Mouse (Mus musculus) limb, embryonic 11.5 days (tissue): ENCODE measurements around the gene Zfp408. TPM values are rescaled to one million over a fixed set of nuclear protein-coding genes. Genes with fewer than 3 reads are reported as not detected.
"Not testable (repeated sequence)": the region's sequence is repeated elsewhere in the genome, so short reads cannot be mapped to it uniquely, and the experiment has no call there.

Source experiments
- ATAC-seq: fragments of 200-750 bp; cut with Nextera tagmentation; 2 replicates; pipeline ENCODE4 v1.8.0; 2017; ENCODE audit warnings: low read depth; ENCODE audit not compliant: insufficient number of reproducible peaks, low FRiP score, low TSS enrichment
- DNase-seq: peaks from one replicate; pipeline ENCODE4 v3.0.0-alpha.2; 2015; ENCODE audit warnings: low spot score
- H3K27ac ChIP-seq: fragments of 300-500 bp; sonication (generic); replicated peaks from 2 replicates; pipeline ENCODE4 v1.5.1; 2014; ENCODE audit warnings: low read depth, mild to moderate bottlenecking, low read length
- H3K27me3 ChIP-seq: fragments of 300-500 bp; sonication (generic); 2 replicates; pipeline ENCODE4 v1.6.1; 2014; ENCODE audit warnings: mild to moderate bottlenecking, low read length, mixed read lengths; ENCODE audit not compliant: control insufficient read depth, insufficient read depth
- H3K36me3 ChIP-seq: fragments of 300-500 bp; sonication (generic); 2 replicates; pipeline ENCODE4 v1.6.1; 2014; ENCODE audit warnings: mild to moderate bottlenecking, low read length, moderate library complexity, mixed read lengths; ENCODE audit not compliant: control insufficient read depth, insufficient read depth
- H3K4me1 ChIP-seq: fragments of 300-500 bp; sonication (generic); 2 replicates; pipeline ENCODE4 v1.6.1; 2014; ENCODE audit warnings: low read length, mixed read lengths; ENCODE audit not compliant: control insufficient read depth, insufficient read depth
- H3K4me2 ChIP-seq: fragments of 300-500 bp; sonication (generic); 2 replicates; pipeline ENCODE4 v1.6.1; 2014; ENCODE audit warnings: low read depth, mild to moderate bottlenecking, moderate library complexity; ENCODE audit not compliant: severe bottlenecking
- H3K4me3 ChIP-seq: fragments of 300-500 bp; sonication (generic); 2 replicates; pipeline ENCODE4 v1.5.1; 2014; ENCODE audit warnings: low read depth, low read length
- H3K9ac ChIP-seq: fragments of 300-500 bp; sonication (generic); 2 replicates; pipeline ENCODE4 v1.6.1; 2014; ENCODE audit warnings: mild to moderate bottlenecking, low read length
- H3K9me3 ChIP-seq: fragments of 300-500 bp; sonication (generic); 2 replicates; pipeline ENCODE4 v1.6.1; 2016; ENCODE audit warnings: low read length; ENCODE audit not compliant: control insufficient read depth
- WGBS: fragments of 180-500 bp; shearing (Covaris S2); extraction: QIAGEN DNeasy Blood & Tissue Kit; methylation state at CpG from one replicate; pipeline ENCODE4 v1.1.7; 2014; 5-methylcytosine and 5-hydroxymethylcytosine counted together
- polyA plus RNA-seq: library from polyadenylated mRNA; unstranded; fragments of >200 nt; fragmentation: Nextera tagmentation; extraction: Ambion mirVana; gene quantifications from 2 replicates; pipeline ENCODE4 v1.2.1, GENCODE M21; 2014

The Zfp408 gene
- polyA plus RNA-seq, 1 experiment from 2014 or later, result 7.1 TPM

DNA sequence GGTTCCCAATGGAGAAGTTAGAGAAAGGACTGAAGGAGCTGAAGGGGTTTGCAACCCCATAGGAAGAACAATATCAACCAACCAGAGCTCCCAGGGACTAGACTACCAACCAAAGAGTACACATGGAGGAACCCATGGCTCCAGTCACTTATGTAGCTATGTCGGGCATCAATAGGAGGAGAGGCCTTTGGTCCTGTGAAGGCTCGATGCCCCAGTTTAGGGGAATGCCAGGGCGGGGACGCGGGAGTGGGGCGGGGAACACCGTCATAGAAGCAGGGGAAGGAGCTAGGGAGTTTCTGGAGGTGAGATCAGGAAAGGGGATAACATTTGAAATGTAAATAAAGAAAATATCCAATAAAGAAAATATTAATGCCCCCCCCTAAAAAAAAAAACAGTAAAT is 26.2 kb downstream of the Zfp408 start:
- 89% methylated on average over 7 of the region's 7 CpGs for WGBS
- H3K9ac ChIP-seq, H3K27ac ChIP-seq, H3K4me1 ChIP-seq, H3K27me3 ChIP-seq, ATAC-seq, H3K4me3 ChIP-seq, H3K4me2 ChIP-seq, DNase-seq, H3K9me3 ChIP-seq: not testable (repeated sequence)
- H3K36me3 ChIP-seq, result peaks cover 16% of the 10 kb centered on the region

DNA sequence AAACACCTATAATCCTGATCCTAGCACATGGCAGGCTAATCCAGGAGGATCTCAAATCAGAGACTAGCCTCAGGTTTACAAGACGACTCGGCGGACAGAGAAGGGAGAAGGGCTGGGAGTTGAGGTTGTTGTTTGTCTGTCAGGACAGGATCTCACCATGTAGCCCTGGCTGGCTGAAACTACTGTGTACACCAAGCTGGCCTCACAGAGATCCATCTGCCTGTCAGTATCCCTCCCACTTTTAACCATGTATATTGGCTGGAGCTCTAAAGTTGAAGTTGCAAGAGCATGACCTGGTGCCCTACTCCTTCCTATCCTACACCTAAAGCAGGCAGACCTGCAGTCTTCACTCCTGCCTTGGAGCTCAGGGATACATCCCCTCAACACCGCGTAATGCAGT is 27.2 kb downstream of the Zfp408 start:
- no peaks in the 10 kb centered on the region for H3K9me3 ChIP-seq
- no peaks in the 10 kb centered on the region for H3K4me1 ChIP-seq
- no peak for ATAC-seq
- H3K9ac ChIP-seq, result no peak overlapping the region
- H3K27ac ChIP-seq, result no peak overlapping the region
- 92% methylated on average over 5 of the region's 5 CpGs for WGBS
- peaks cover 19% of the 10 kb centered on the region for H3K36me3 ChIP-seq
- DNase-seq, result no peak
- no peak overlapping the region for H3K4me2 ChIP-seq
- H3K27me3 ChIP-seq, result no peaks in the 10 kb centered on the region
- no peak overlapping the region for H3K4me3 ChIP-seq

DNA sequence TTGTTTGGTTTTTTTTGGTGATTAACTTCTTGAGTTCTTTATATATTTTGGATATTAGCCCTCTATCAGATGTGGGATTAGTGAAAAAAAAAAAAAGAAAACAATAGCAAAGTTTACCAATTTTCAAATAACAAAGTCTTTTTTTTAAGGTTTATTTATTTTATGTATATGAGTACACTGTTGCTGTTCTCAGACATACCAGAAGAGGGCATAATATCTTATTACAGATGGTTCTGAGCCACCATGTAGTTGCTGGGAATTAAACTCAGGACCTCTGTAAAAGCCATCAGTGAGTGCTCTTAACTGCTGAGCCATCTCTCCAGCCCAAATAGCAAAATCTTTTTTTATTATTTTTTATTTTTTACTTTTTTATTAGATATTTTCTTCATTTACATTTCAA is 40.2 kb downstream of the Zfp408 start:
- H3K27me3 ChIP-seq, H3K4me1 ChIP-seq, DNase-seq, H3K9ac ChIP-seq, H3K9me3 ChIP-seq, H3K4me2 ChIP-seq, ATAC-seq, H3K4me3 ChIP-seq, H3K27ac ChIP-seq: not testable (repeated sequence)
- H3K36me3 ChIP-seq, result peaks cover 15% of the 10 kb centered on the region

DNA sequence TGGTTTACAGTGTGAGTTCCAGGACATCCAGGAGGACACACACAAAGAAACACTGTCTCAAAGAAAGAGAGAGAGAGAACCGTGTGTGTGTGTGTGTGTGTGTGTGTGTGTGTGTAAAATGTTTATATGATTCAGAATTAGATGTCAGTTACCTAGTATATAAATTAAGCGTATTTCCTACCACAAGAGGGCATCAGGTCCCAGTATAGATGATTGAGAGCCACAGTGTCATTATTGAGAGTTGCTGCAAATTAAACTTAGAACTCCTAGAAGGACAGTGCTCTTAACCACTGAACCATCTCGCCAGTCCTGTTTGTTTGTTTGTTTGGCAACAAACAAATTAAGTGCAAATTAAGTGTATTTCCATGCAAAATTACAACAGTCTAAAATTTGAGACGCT is 47.2 kb downstream of the Zfp408 start:
- ATAC-seq (no peak), DNase-seq (no peak)
- H3K36me3 ChIP-seq, result peaks cover 30% of the 10 kb centered on the region; the same call in 1 of the 2 replicates
- 91% methylated on average over 4 of the region's 4 CpGs for whole genome bisulfite sequencing
- no peaks in the 10 kb centered on the region for H3K9me3 ChIP-seq
- no peak overlapping the region for H3K4me2 ChIP-seq
- no peaks in the 10 kb centered on the region for H3K4me1 ChIP-seq
- H3K27me3 ChIP-seq, result no peaks in the 10 kb centered on the region
- H3K4me3 ChIP-seq, result no peak overlapping the region
- no peak overlapping the region for H3K27ac ChIP-seq
- H3K9ac ChIP-seq, result no peak overlapping the region

DNA sequence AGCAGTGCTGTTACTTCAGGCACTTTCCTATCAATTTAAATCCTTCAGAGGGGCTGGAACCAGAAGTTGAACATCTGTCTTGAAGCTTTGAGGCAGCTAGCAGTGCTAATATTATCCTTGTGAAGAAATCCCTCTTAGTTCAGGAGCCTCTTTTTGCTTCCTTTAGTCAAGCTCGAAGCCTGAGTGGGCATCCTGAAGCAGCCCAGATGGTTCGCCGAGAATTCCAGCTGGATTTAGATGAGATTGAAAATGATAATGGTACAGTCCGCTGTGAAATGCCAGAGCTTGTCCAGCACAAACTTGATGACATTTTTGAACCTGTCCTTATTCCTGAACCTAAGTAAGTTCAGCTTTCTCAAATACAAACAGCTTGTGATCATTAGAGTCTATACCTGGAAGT is 49.1 kb downstream of the Zfp408 start:
- H3K4me3 ChIP-seq, result no peak overlapping the region
- no peaks in the 10 kb centered on the region for H3K27me3 ChIP-seq
- no peak overlapping the region for H3K4me2 ChIP-seq
- H3K9ac ChIP-seq, result no peak overlapping the region
- WGBS, result 98% methylated on average over 4 of the region's 4 CpGs
- no peaks in the 10 kb centered on the region for H3K4me1 ChIP-seq
- H3K27ac ChIP-seq, result no peak overlapping the region
- H3K36me3 ChIP-seq, result peaks cover 30% of the 10 kb centered on the region; the same call in 1 of the 2 replicates
- DNase-seq (no peak), ATAC-seq (no peak)
- no peaks in the 10 kb centered on the region for H3K9me3 ChIP-seq

Other genes with a start within 250 kb of the Zfp408 start
- gene 1110051M20Rik, start 205.1 kb downstream of the Zfp408 start, polyA plus RNA-seq, result 75.3 and 81.9 TPM in 2 replicates
- gene Lrp4, start 192.3 kb downstream of the Zfp408 start, polyA plus RNA-seq, result 5.3 and 5.4 TPM in 2 replicates
- 105 and 111 TPM in 2 replicates for gene Ckap5, start 123.0 kb downstream of the Zfp408 start, polyA plus RNA-seq
- gene F2, start 13.4 kb downstream of the Zfp408 start, polyA plus RNA-seq, result 0.09 and 0.24 TPM in 2 replicates
- 68.1 and 79.5 TPM in 2 replicates for gene Arhgap1, start 69 bp upstream of the Zfp408 start, polyA plus RNA-seq
- 30.5 and 31.1 TPM in 2 replicates for gene Atg13, start 60.8 kb upstream of the Zfp408 start, polyA plus RNA-seq
- gene Harbi1, start 61.1 kb upstream of the Zfp408 start, polyA plus RNA-seq, result 18.9 and 20.7 TPM in 2 replicates
- 18.6 and 21.1 TPM in 2 replicates for gene Ambra1, start 80.3 kb upstream of the Zfp408 start, polyA plus RNA-seq